Mouse (Mus musculus): ENCODE measurements around the gene Pdzrn4.

GRCm38 (mm10) chr15:92555716-92556115, 159.0 kb downstream of the Pdzrn4 start:
- TF ChIP-seq CTCF (IDR thresholded peaks at IDR 0.05 in 2 of 3, conservative IDR thresholded peaks at IDR 0.05 in 1 of 3; ENCODE audit: control insufficient read depth in 1 of 3, insufficient read depth in 1 of 3, low read depth in 2 of 3, low read length in 3 of 3, poor library complexity in 1 of 3, severe bottlenecking in 1 of 3), result no peak
- TF ChIP-seq POLR2A (IDR thresholded peaks at IDR 0.05; ENCODE audit: control insufficient read depth in 1 of 2, insufficient read depth in 1 of 2, low read depth in 1 of 2, low read length in 2 of 2, poor library complexity in 1 of 2), result no peak
- TF ChIP-seq JUND (IDR thresholded peaks at IDR 0.05; ENCODE audit: low read depth, low read length), result no peak
- TF ChIP-seq EP300 (IDR thresholded peaks at IDR 0.05; ENCODE audit: low read depth in 1 of 2, low read length in 2 of 2), result no peak
- no peak for TF ChIP-seq GATA1 (IDR thresholded peaks at IDR 0.05; ENCODE audit: low read depth, low read length)

All from MEL (cell line).